Mouse (Mus musculus): ENCODE data around the gene Art3.

The Art3 gene

DNA sequence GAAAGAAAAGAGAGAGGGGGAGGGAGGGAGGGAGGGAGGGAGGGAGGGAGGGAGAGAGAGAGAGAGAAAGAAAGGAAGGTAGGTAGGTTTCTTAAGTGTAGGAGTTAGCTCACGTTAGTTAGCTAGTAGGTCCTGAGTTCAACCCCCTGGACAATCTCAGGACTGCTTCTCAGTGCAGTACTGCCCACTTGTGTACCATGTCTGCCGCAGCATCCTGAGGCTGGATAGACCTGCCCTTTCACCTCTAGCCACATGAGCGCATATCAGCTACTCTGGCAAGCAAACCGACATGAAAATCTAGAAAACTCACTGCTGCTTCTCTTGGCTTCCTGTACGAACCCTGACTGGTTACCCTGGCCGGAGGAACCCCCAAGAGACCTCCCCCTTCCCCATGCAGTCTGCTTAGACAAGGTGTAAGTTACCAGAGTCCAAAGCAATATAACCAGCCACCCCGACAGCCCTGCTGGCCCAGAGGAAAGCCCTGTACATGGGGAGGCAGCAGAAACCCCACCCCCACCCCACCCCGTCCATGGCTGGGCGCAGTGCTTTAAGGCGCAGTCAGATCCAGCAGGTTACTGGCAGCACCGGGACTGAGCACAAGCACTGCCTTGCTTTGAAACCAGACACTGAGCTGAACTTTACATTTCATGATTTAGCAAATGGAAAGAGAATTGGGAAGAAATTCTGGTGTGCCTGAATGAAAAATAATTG lies 81.8 kb downstream of the Art3 start:
- no peak for DNase-seq (ENCODE audit: low read depth, low spot score)

DNA sequence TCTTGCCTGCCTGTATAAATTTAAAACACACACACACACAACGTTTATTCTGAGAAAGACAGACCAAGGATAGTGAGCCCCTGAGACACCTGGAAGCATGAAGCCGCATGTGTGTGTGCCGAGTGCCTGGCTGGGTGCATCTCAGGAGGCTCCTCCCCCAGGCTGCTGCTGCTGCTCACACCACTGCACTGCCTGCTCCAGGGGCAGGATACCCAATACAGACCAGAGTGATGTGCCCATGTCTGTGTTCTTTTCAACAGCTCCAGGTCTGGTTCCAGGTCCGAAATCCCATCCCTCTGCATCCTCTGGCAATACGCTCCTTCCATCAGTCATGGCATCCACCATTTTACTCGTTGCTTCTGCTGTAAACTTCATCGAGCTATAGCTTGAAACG lies 82.4 kb downstream of the Art3 start:
- DNase-seq (ENCODE audit: low read depth, low spot score): no peak

DNA sequence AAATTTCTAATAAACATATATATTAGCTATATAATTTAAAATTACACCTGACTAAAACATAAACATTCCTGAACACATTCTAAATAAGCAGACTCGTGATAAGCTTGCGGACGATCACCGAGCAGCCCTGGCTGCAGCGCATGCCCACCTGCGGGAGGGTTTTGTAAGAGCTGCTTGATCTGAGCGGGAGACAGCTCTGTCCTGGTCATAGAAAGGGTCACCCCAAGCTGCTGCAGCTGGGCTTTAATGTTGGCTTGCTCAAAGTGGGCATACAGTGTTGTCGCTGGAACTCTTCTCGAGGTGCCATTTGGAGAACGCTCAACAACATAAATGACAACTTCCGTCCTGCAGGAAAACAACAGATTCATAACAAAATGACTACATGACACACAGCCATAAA lies 92.5 kb downstream of the Art3 start:
- no peak for DNase-seq (ENCODE audit: low read depth, low spot score)

GRCm38 (mm10) chr5:92430723-92431122 lies 99.1 kb downstream of the Art3 start:
- no peak for DNase-seq (ENCODE audit: low read depth, low spot score)

DNA sequence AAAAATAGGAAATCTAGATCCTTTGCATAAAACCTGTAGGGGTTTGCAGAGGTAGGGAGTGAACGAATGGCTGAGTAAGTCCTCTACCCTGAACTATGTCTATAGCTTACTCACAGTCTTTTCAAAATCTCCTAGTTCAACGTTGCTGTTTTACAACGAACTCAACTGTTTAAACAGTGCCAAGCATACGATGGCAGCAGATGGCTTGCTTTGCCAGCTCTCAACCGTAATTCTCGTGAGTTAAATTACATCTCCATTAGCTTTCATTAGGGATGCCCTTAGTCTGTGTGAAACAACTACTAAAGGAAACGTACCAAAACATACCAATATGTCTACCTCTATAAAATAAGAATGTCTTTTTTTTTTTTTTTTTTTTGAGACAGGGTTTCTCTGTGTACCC lies 100.0 kb downstream of the Art3 start:
- DNase-seq (ENCODE audit: low read depth, low spot score): no peak

- no peak for DNase-seq (ENCODE audit: low read depth, low spot score)
Measured at GRCm38 (mm10) chr5:92434070-92434469, 102.4 kb downstream of the Art3 start.

GRCm38 (mm10) chr5:92434571-92434985 lies 103.0 kb downstream of the Art3 start:
- peak; percentile 8 for DNase-seq (ENCODE audit: low read depth, low spot score)

- peak; percentile 95 for DNase-seq (ENCODE audit: low read depth, low spot score)
Measured at GRCm38 (mm10) chr5:92435025-92435584, 103.5 kb downstream of the Art3 start, which contains the start of gene Nup54. Gene Nup54 (minus strand): TSS chr5:92435219.

DNA sequence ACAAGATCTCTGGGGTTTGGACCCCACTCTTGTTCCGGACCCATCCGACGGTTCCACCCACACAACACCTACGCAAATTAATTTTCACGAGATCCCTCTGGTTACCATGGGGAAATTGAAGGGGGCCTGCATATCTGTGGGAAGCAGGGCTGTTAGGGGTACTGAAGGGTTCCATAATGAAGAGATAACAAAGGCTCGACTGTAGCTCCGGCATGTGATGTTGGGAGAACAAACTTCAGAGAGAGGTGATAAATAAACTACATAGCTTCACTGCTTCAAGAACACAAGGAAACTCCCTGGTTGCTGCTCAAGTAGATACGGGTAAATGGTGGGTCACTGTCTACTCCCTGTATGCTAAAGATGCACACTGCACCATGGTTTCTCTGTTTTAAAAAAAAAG lies 106.9 kb downstream of the Art3 start:
- no peak for DNase-seq (ENCODE audit: low read depth, low spot score)

- DNase-seq (ENCODE audit: low read depth, low spot score): no peak
Measured at GRCm38 (mm10) chr5:92441494-92441893, 109.9 kb downstream of the Art3 start.

GRCm38 (mm10) chr5:92442914-92443313 lies 111.3 kb downstream of the Art3 start:
- no peak for DNase-seq (ENCODE audit: low read depth, low spot score)

DNA sequence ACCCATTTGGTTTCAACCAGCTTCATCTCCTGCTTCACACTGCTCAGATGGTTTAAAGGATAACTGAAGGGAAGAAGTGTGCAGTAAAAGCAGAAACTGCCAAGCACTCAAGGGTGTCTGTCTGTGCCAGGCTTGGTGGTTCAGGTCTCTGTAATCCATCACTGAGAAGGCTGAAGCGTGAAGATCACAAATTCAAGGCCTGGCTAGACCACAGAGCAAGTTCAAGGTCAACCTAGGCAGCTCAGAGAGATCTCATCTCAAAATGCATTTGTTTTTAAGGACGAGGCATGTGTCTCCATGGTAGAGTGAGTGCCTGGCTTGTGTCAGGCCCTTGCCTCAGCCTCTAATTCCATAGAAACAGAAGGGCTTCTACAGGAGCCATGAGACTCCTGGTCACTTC lies 113.4 kb downstream of the Art3 start:
- DNase-seq (ENCODE audit: low read depth, low spot score): no peak

- DNase-seq (ENCODE audit: low read depth, low spot score): no peak
Measured at GRCm38 (mm10) chr5:92446736-92447135, 115.1 kb downstream of the Art3 start.

- DNase-seq (ENCODE audit: low read depth, low spot score): no peak
Measured at GRCm38 (mm10) chr5:92452876-92453275, 121.2 kb downstream of the Art3 start.

GRCm38 (mm10) chr5:92457410-92457809 lies 125.8 kb downstream of the Art3 start:
- no peak for DNase-seq (ENCODE audit: low read depth, low spot score)

DNA sequence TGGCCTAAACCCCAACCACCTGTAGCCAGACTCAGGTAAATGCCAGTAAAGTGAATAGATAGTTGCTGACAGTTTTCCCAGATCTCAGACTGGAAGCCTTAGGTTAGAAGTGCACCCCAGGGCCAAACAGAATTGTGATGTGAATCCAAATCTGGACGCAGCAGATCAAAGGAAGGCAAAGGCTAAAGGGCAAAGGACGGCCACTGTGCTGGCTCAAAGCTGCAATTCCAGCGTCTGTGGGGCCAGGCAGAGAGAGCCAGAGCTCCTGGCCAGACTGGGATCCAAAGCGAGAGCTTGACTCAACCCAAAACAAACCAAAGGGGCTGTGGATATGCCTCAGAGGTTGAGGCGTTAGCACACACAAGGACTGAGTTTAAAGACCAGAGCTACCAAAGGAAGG lies 127.1 kb downstream of the Art3 start:
- DNase-seq (ENCODE audit: low read depth, low spot score): no peak

GRCm38 (mm10) chr5:92461321-92461720 lies 129.7 kb downstream of the Art3 start:
- DNase-seq (ENCODE audit: low read depth, low spot score): peak; percentile 37
